19 mouse cellular contexts compared by ENCODE assay signal in the genomic region with DNA sequence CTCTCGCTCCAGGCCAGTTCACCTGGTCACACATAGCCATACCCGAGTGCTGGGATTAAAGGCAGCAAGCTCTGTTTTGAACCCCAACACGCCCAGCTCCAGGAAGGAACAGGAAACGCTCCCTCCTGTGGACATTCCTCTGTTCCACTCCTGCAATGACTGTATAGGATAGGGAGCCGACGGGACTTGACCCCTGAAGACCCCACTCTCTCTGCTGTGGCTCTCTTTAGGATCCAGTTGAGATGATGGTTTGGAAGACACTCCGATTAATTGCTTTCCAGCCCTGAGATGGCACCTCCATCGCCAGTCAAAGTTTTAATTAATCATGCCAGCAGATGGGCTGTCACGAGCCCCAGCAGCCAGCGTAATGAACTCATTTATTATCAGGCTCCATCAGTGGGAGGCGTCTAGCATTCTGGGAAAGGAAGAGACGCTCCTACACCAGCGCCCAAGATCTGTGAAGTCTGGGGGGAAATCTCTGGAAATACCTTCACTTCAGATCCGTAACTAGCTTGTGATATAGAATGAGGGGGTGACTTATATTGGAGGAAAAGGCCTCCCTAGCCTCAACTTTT.
DNase-seq lines count a peak whose midpoint lies in the region; ATAC-seq and TF ChIP-seq lines count a peak whose summit lies in the region.
"Had no signal": no experiment of that assay in that cellular context is flagged by ENCODE, and none has a peak within 500 bp of the region (broad histone marks: within the 10 kb centered on the region; RNA-seq: fewer than 3 reads in every experiment).

No protein-coding gene starts in this region.

- ATAC-seq in forebrain, embryonic 13.5 days, result 0 out of 2 replicates have a peak, but pooled peaks have one; percentile 55
- no peak for ATAC-seq in forebrain, embryonic 11.5 days (replicated peaks; ENCODE audit: low FRiP score)
- ATAC-seq in midbrain, postnatal 0 days (ENCODE audit: low FRiP score), result no peak
- peak; percentile 77 for ATAC-seq in hindbrain, embryonic 13.5 days (ENCODE audit: low FRiP score)
- ATAC-seq in neural tube, embryonic 14.5 days (ENCODE audit: low read depth), result peak; percentile 76
- ATAC-seq: activated CD4-positive, CD25-positive, alpha-beta regulatory T cell, adult 4 months; intestine, postnatal 0 days; liver, embryonic 12.5 days had no signal

- H3K9me3 ChIP-seq in forebrain, embryonic 13.5 days (replicated peaks), result no peaks in the 10 kb centered on the region
- no peaks in the 10 kb centered on the region for H3K9me3 ChIP-seq in forebrain, embryonic 11.5 days (ENCODE audit: control insufficient read depth, low read length)
- H3K9me3 ChIP-seq in midbrain, postnatal 0 days (ENCODE audit: low read length), result no peaks in the 10 kb centered on the region
- no peaks in the 10 kb centered on the region for H3K9me3 ChIP-seq in midbrain, embryonic 10.5 days (replicated peaks)
- no peaks in the 10 kb centered on the region for H3K9me3 ChIP-seq in hindbrain, embryonic 13.5 days
- H3K9me3 ChIP-seq in neural tube, embryonic 14.5 days (ENCODE audit: control insufficient read depth, low read length), result no peaks in the 10 kb centered on the region
- H3K9me3 ChIP-seq: G1E; limb, embryonic 12.5 days; liver, embryonic 12.5 days had no signal

- 70% methylated on average over 14 of the region's 14 CpGs for WGBS in forebrain, embryonic 13.5 days
- WGBS in forebrain, embryonic 11.5 days, result 86% methylated on average over 14 of the region's 14 CpGs
- WGBS in midbrain, postnatal 0 days, result 73% methylated on average over 14 of the region's 14 CpGs
- 89% methylated on average over 14 of the region's 14 CpGs for WGBS in midbrain, embryonic 10.5 days
- 46% methylated on average over 14 of the region's 14 CpGs for WGBS in hindbrain, embryonic 13.5 days
- 46% methylated on average over 14 of the region's 14 CpGs for WGBS in neural tube, embryonic 14.5 days

- no peak for TF ChIP-seq CTCF in midbrain, postnatal 0 days (IDR thresholded peaks at IDR 0.05)

- no peak overlapping the region for H3K4me3 ChIP-seq in forebrain, embryonic 13.5 days
- no peak overlapping the region for H3K4me3 ChIP-seq in forebrain, embryonic 11.5 days (ENCODE audit: low read depth, low read length)
- H3K4me3 ChIP-seq in midbrain, postnatal 0 days (ENCODE audit: low read depth, low read length), result no peak overlapping the region
- H3K4me3 ChIP-seq in midbrain, embryonic 10.5 days, result no peak overlapping the region
- H3K4me3 ChIP-seq in hindbrain, embryonic 13.5 days, result no peak overlapping the region
- H3K4me3 ChIP-seq in neural tube, embryonic 14.5 days (ENCODE audit: low read depth, low read length), result no peak overlapping the region
- H3K4me3 ChIP-seq: limb, embryonic 12.5 days; liver, embryonic 12.5 days had no signal

- H3K36me3 ChIP-seq in forebrain, embryonic 13.5 days (ENCODE audit: poor library complexity, severe bottlenecking), result no peaks in the 10 kb centered on the region
- no peaks in the 10 kb centered on the region for H3K36me3 ChIP-seq in forebrain, embryonic 11.5 days (ENCODE audit: control insufficient read depth, insufficient read depth, low read length)
- no peaks in the 10 kb centered on the region for H3K36me3 ChIP-seq in midbrain, postnatal 0 days (ENCODE audit: insufficient read depth, low read length)
- H3K36me3 ChIP-seq in midbrain, embryonic 10.5 days, result no peaks in the 10 kb centered on the region
- no peaks in the 10 kb centered on the region for H3K36me3 ChIP-seq in hindbrain, embryonic 13.5 days
- H3K36me3 ChIP-seq in neural tube, embryonic 14.5 days (ENCODE audit: control insufficient read depth, insufficient read depth, low read length), result no peaks in the 10 kb centered on the region
- H3K36me3 ChIP-seq: G1E; limb, embryonic 12.5 days; liver, embryonic 12.5 days had no signal

- H3K27ac ChIP-seq in forebrain, embryonic 13.5 days, result no peak overlapping the region; the same call in 1 of the 2 replicates
- H3K27ac ChIP-seq in forebrain, embryonic 11.5 days (ENCODE audit: low read depth, low read length), result no peak overlapping the region
- no peak overlapping the region for H3K27ac ChIP-seq in midbrain, postnatal 0 days (ENCODE audit: low read depth, low read length)
- no peak overlapping the region for H3K27ac ChIP-seq in midbrain, embryonic 10.5 days (replicated peaks)
- peak overlapping the region; percentile 71 for H3K27ac ChIP-seq in hindbrain, embryonic 13.5 days
- no peak overlapping the region for H3K27ac ChIP-seq in neural tube, embryonic 14.5 days (ENCODE audit: low read depth, low read length)
- H3K27ac ChIP-seq: limb, embryonic 12.5 days; liver, embryonic 12.5 days had no signal

- no peaks in the 10 kb centered on the region for H3K4me1 ChIP-seq in forebrain, embryonic 13.5 days
- H3K4me1 ChIP-seq in forebrain, embryonic 11.5 days (replicated peaks; ENCODE audit: control insufficient read depth, insufficient read depth, low read length), result no peaks in the 10 kb centered on the region
- no peaks in the 10 kb centered on the region for H3K4me1 ChIP-seq in midbrain, postnatal 0 days (ENCODE audit: insufficient read depth, low read length)
- H3K4me1 ChIP-seq in midbrain, embryonic 10.5 days, result no peaks in the 10 kb centered on the region
- peaks cover 13% of the 10 kb centered on the region for H3K4me1 ChIP-seq in hindbrain, embryonic 13.5 days (replicated peaks)
- H3K4me1 ChIP-seq in neural tube, embryonic 14.5 days (ENCODE audit: control insufficient read depth, insufficient read depth, low read length), result no peaks in the 10 kb centered on the region
- H3K4me1 ChIP-seq: liver, embryonic 12.5 days had no signal

- no peaks in the 10 kb centered on the region for H3K27me3 ChIP-seq in forebrain, embryonic 13.5 days
- H3K27me3 ChIP-seq in forebrain, embryonic 11.5 days (ENCODE audit: control insufficient read depth, insufficient read depth, low read length), result no peaks in the 10 kb centered on the region
- no peaks in the 10 kb centered on the region for H3K27me3 ChIP-seq in midbrain, postnatal 0 days (ENCODE audit: insufficient read depth, low read length)
- no peaks in the 10 kb centered on the region for H3K27me3 ChIP-seq in midbrain, embryonic 10.5 days (ENCODE audit: low read depth, poor library complexity, severe bottlenecking)
- H3K27me3 ChIP-seq in hindbrain, embryonic 13.5 days, result no peaks in the 10 kb centered on the region
- no peaks in the 10 kb centered on the region for H3K27me3 ChIP-seq in neural tube, embryonic 14.5 days (ENCODE audit: control insufficient read depth, insufficient read depth, low read length)
- H3K27me3 ChIP-seq: limb, embryonic 12.5 days; liver, embryonic 12.5 days had no signal

- H3K9ac ChIP-seq in forebrain, embryonic 13.5 days, result no peak overlapping the region
- H3K9ac ChIP-seq in forebrain, embryonic 11.5 days (ENCODE audit: low read length), result no peak overlapping the region
- no peak overlapping the region for H3K9ac ChIP-seq in midbrain, postnatal 0 days (replicated peaks; ENCODE audit: low read length, poor library complexity, severe bottlenecking)
- H3K9ac ChIP-seq in hindbrain, embryonic 13.5 days, result no peak overlapping the region
- H3K9ac ChIP-seq in neural tube, embryonic 14.5 days (replicated peaks; ENCODE audit: low read depth, low read length), result no peak overlapping the region
- H3K9ac ChIP-seq: limb, embryonic 12.5 days; liver, embryonic 12.5 days had no signal

- H3K4me2 ChIP-seq in forebrain, embryonic 13.5 days, result no peak overlapping the region
- H3K4me2 ChIP-seq in forebrain, embryonic 11.5 days (ENCODE audit: low read depth, low read length, severe bottlenecking), result no peak overlapping the region
- H3K4me2 ChIP-seq in midbrain, postnatal 0 days (ENCODE audit: low read depth, low read length, poor library complexity, severe bottlenecking), result no peak overlapping the region
- no peak overlapping the region for H3K4me2 ChIP-seq in hindbrain, embryonic 13.5 days
- H3K4me2 ChIP-seq in neural tube, embryonic 14.5 days (ENCODE audit: low read depth, low read length), result no peak overlapping the region
- H3K4me2 ChIP-seq: limb, embryonic 12.5 days; liver, embryonic 12.5 days had no signal

- no peak for DNase-seq in forebrain, embryonic 11.5 days (ENCODE audit: low spot score)
- DNase-seq in midbrain, postnatal 0 days (ENCODE audit: low spot score), result peak; percentile 79
- no peak for DNase-seq in midbrain, embryonic 10.5 days (ENCODE audit: low spot score)
- no peak for DNase-seq in urinary bladder, postnatal 25 days (ENCODE audit: low spot score)
- DNase-seq: adrenal gland, postnatal 14 days; cerebellum, adult 11 months; kidney, postnatal 4 days; layer of hippocampus, adult 9-11 months; lung, adult 2 months; right cerebral cortex, adult 18-20 months; thymus, postnatal 25 days had no signal

Comparison
In these comparisons a context has a peak if more than half of its experiments do, and no peak if none do; other contexts are left out.
1. ATAC-seq: peak in forebrain, embryonic 13.5 days (single experiment), hindbrain, embryonic 13.5 days (single experiment) and neural tube, embryonic 14.5 days (single experiment); none in forebrain, embryonic 11.5 days (single experiment) and midbrain, postnatal 0 days (single experiment).